Mouse (Mus musculus): Measurements from ENCODE around the gene Ager. TPM values are rescaled to one million over a fixed set of nuclear protein-coding genes. Genes with fewer than 3 reads are reported as not detected.
A peak's percentile ranks its signal among the peaks of the same experiment; 100 is the strongest.

The Ager gene
- polyA plus RNA-seq, 1 experiment from 2014 or later, result 1.0 TPM

- 0 out of 2 replicates have a peak, but pooled peaks cover 5% of the 10 kb centered on the region for H3K4me1 ChIP-seq
- peak within 1 kb of the TSS; percentile 23 for H3K4me2 ChIP-seq
- H3K9me3 ChIP-seq (replicated peaks), result no peaks in the 10 kb centered on the region
- WGBS, result 5% methylated on average over 6 of the region's 6 CpGs
- ATAC-seq (ENCODE audit: low FRiP score), result no peak
- H3K27me3 ChIP-seq (replicated peaks), result no peaks in the 10 kb centered on the region
- peak within 1 kb of the TSS; percentile 39; the same call in 1 of the 2 replicates for H3K27ac ChIP-seq (replicated peaks)
- H3K9ac ChIP-seq (replicated peaks), result no peak within 1 kb of the TSS
- H3K36me3 ChIP-seq, result no peaks in the 10 kb centered on the region
- H3K4me3 ChIP-seq (replicated peaks), result 0 out of 2 replicates have a peak within 1 kb of the TSS, but pooled peaks have one; percentile 2
Observed at GRCm38 (mm10) chr17:34564003-34564421, 33.6 kb upstream of the Ager start, which contains the start of gene Notch4. Notch4 (plus strand) TSS chr17:34564268.

GRCm38 (mm10) chr17:34564796-34565195 is 32.9 kb upstream of the Ager start:
- no peak for ATAC-seq (ENCODE audit: low FRiP score)
- peak overlapping the region; percentile 23 for H3K4me2 ChIP-seq
- H3K4me3 ChIP-seq (replicated peaks), result no peak overlapping the region

GRCm38 (mm10) chr17:34567311-34567710 is 30.4 kb upstream of the Ager start:
- no peak overlapping the region for H3K27ac ChIP-seq (replicated peaks)
- H3K9me3 ChIP-seq (replicated peaks), result no peaks in the 10 kb centered on the region
- no peak overlapping the region for H3K4me3 ChIP-seq (replicated peaks)
- H3K4me1 ChIP-seq, result 0 out of 2 replicates have a peak, but pooled peaks cover 5% of the 10 kb centered on the region
- no peak for ATAC-seq (ENCODE audit: low FRiP score)
- H3K4me2 ChIP-seq, result no peak overlapping the region
- no peaks in the 10 kb centered on the region for H3K27me3 ChIP-seq (replicated peaks)
- no peak overlapping the region for H3K9ac ChIP-seq (replicated peaks)
- no peaks in the 10 kb centered on the region for H3K36me3 ChIP-seq
- WGBS, result 83% methylated on average over 9 of the region's 9 CpGs

More at GRCm38 (mm10) chr17:34564796-34565195, 32.9 kb upstream of the Ager start:
- WGBS, result 59% methylated on average over 3 of the region's 3 CpGs
- H3K27ac ChIP-seq (replicated peaks), result peak overlapping the region; percentile 39; the same call in 1 of the 2 replicates
- no peaks in the 10 kb centered on the region for H3K36me3 ChIP-seq
- H3K4me1 ChIP-seq, result 0 out of 2 replicates have a peak, but pooled peaks cover 5% of the 10 kb centered on the region
- no peaks in the 10 kb centered on the region for H3K9me3 ChIP-seq (replicated peaks)
- no peaks in the 10 kb centered on the region for H3K27me3 ChIP-seq (replicated peaks)
- H3K9ac ChIP-seq (replicated peaks), result no peak overlapping the region

- Histone ChIP-seq H3K27me3 (replicated peaks) (no peaks in the 10 kb centered on the region), H3K9me3 (replicated peaks) (no peaks in the 10 kb centered on the region), H3K4me3 (replicated peaks) (no peak overlapping the region), H3K4me1 (0 out of 2 replicates have a peak, but pooled peaks cover 5% of the 10 kb centered on the region), H3K27ac (replicated peaks) (no peak overlapping the region), H3K4me2 (no peak overlapping the region), H3K36me3 (no peaks in the 10 kb centered on the region), H3K9ac (replicated peaks) (no peak overlapping the region)
- WGBS, result 82% methylated on average over 13 of the region's 13 CpGs
- no peak for ATAC-seq (ENCODE audit: low FRiP score)
Observed at GRCm38 (mm10) chr17:34568421-34568820, 29.2 kb upstream of the Ager start.

GRCm38 (mm10) chr17:34569919-34570318 is 27.7 kb upstream of the Ager start:
- Histone ChIP-seq H3K9ac (replicated peaks) (no peak overlapping the region), H3K27me3 (replicated peaks) (no peaks in the 10 kb centered on the region), H3K27ac (replicated peaks) (no peak overlapping the region), H3K9me3 (replicated peaks) (no peaks in the 10 kb centered on the region), H3K36me3 (no peaks in the 10 kb centered on the region), H3K4me1 (no peaks in the 10 kb centered on the region), H3K4me2 (no peak overlapping the region), H3K4me3 (replicated peaks) (no peak overlapping the region)
- 76% methylated on average over 4 of the region's 4 CpGs for WGBS
- no peak for ATAC-seq (ENCODE audit: low FRiP score)

GRCm38 (mm10) chr17:34571875-34572274 is 25.8 kb upstream of the Ager start:
- H3K9me3 ChIP-seq (replicated peaks), result no peaks in the 10 kb centered on the region
- H3K9ac ChIP-seq (replicated peaks), result no peak overlapping the region
- H3K4me1 ChIP-seq, result no peaks in the 10 kb centered on the region
- ATAC-seq (ENCODE audit: low FRiP score), result no peak
- WGBS, result 11% methylated on average over 5 of the region's 5 CpGs
- H3K27me3 ChIP-seq (replicated peaks), result no peaks in the 10 kb centered on the region
- no peaks in the 10 kb centered on the region for H3K36me3 ChIP-seq
- H3K4me3 ChIP-seq (replicated peaks), result no peak overlapping the region
- H3K27ac ChIP-seq (replicated peaks), result no peak overlapping the region
- no peak overlapping the region for H3K4me2 ChIP-seq

GRCm38 (mm10) chr17:34572361-34572760 is 25.3 kb upstream of the Ager start:
- Histone ChIP-seq H3K4me3 (replicated peaks) (no peak overlapping the region), H3K4me1 (no peaks in the 10 kb centered on the region), H3K4me2 (no peak overlapping the region), H3K36me3 (no peaks in the 10 kb centered on the region), H3K27ac (replicated peaks) (no peak overlapping the region), H3K9me3 (replicated peaks) (no peaks in the 10 kb centered on the region), H3K27me3 (replicated peaks) (no peaks in the 10 kb centered on the region), H3K9ac (replicated peaks) (no peak overlapping the region)
- ATAC-seq (ENCODE audit: low FRiP score), result no peak
- 10% methylated on average over 15 of the region's 15 CpGs for WGBS

- H3K9ac ChIP-seq (replicated peaks), result no peak overlapping the region
- 79% methylated on average over 5 of the region's 5 CpGs for WGBS
- no peak for ATAC-seq (ENCODE audit: low FRiP score)
- H3K4me3 ChIP-seq (replicated peaks), result no peak overlapping the region
- H3K4me2 ChIP-seq, result no peak overlapping the region
- no peaks in the 10 kb centered on the region for H3K9me3 ChIP-seq (replicated peaks)
- H3K27me3 ChIP-seq (replicated peaks), result no peaks in the 10 kb centered on the region
- no peaks in the 10 kb centered on the region for H3K4me1 ChIP-seq
- H3K27ac ChIP-seq (replicated peaks), result no peak overlapping the region
- H3K36me3 ChIP-seq, result no peaks in the 10 kb centered on the region
Observed at GRCm38 (mm10) chr17:34576577-34576976, 21.1 kb upstream of the Ager start.

GRCm38 (mm10) chr17:34578070-34578469 is 19.6 kb upstream of the Ager start:
- no peak overlapping the region for H3K4me3 ChIP-seq (replicated peaks)
- WGBS, result 90% methylated on average over 3 of the region's 3 CpGs
- H3K36me3 ChIP-seq, result no peaks in the 10 kb centered on the region
- no peaks in the 10 kb centered on the region for H3K4me1 ChIP-seq
- no peak overlapping the region for H3K9ac ChIP-seq (replicated peaks)
- no peak overlapping the region for H3K27ac ChIP-seq (replicated peaks)
- H3K9me3 ChIP-seq (replicated peaks), result no peaks in the 10 kb centered on the region
- H3K27me3 ChIP-seq (replicated peaks), result no peaks in the 10 kb centered on the region
- H3K4me2 ChIP-seq, result no peak overlapping the region
- no peak for ATAC-seq (ENCODE audit: low FRiP score)

- WGBS, result 82% methylated on average over 12 of the region's 12 CpGs
- Histone ChIP-seq H3K27me3 (replicated peaks) (no peaks in the 10 kb centered on the region), H3K27ac (replicated peaks) (no peak overlapping the region), H3K36me3 (no peaks in the 10 kb centered on the region), H3K9me3 (replicated peaks) (no peaks in the 10 kb centered on the region), H3K4me3 (replicated peaks) (no peak overlapping the region), H3K9ac (replicated peaks) (no peak overlapping the region), H3K4me2 (no peak overlapping the region), H3K4me1 (peaks cover 15% of the 10 kb centered on the region)
- no peak for ATAC-seq (ENCODE audit: low FRiP score)
Observed at GRCm38 (mm10) chr17:34582528-34582927, 15.1 kb upstream of the Ager start.

GRCm38 (mm10) chr17:34583397-34583796 is 14.3 kb upstream of the Ager start:
- WGBS, result 63% methylated on average over 7 of the region's 7 CpGs
- Histone ChIP-seq H3K36me3 (no peaks in the 10 kb centered on the region), H3K4me2 (no peak overlapping the region), H3K4me3 (replicated peaks) (no peak overlapping the region), H3K9me3 (replicated peaks) (no peaks in the 10 kb centered on the region), H3K9ac (replicated peaks) (no peak overlapping the region), H3K27ac (replicated peaks) (no peak overlapping the region), H3K27me3 (replicated peaks) (no peaks in the 10 kb centered on the region), H3K4me1 (peaks cover 24% of the 10 kb centered on the region)
- ATAC-seq (ENCODE audit: low FRiP score), result no peak

- H3K27ac ChIP-seq (replicated peaks), result no peak overlapping the region
- peaks cover 27% of the 10 kb centered on the region for H3K4me1 ChIP-seq
- H3K27me3 ChIP-seq (replicated peaks), result no peaks in the 10 kb centered on the region
- no peak overlapping the region for H3K9ac ChIP-seq (replicated peaks)
- H3K4me2 ChIP-seq, result no peak overlapping the region
- no peaks in the 10 kb centered on the region for H3K9me3 ChIP-seq (replicated peaks)
- no peaks in the 10 kb centered on the region for H3K36me3 ChIP-seq
- WGBS, result 87% methylated on average over 8 of the region's 8 CpGs
- no peak for ATAC-seq (ENCODE audit: low FRiP score)
- H3K4me3 ChIP-seq (replicated peaks), result no peak overlapping the region
Observed at GRCm38 (mm10) chr17:34583819-34584218, 13.8 kb upstream of the Ager start.

Data from neural tube, embryonic 15.5 days (tissue).